Mouse (Mus musculus) heart, embryonic 16.5 days (tissue): ENCODE results near the gene Khdc1c. TPM values are rescaled to one million over a fixed set of nuclear protein-coding genes. Genes with fewer than 3 reads are reported as not detected.

Experiments used
- ATAC-seq: fragments of 200-750 bp; cut with Nextera tagmentation; replicated peaks from 2 replicates; pipeline ENCODE4 v1.8.0; 2017; ENCODE audit warnings: moderate number of reproducible peaks; ENCODE audit not compliant: insufficient read depth, low FRiP score; ENCODE audit errors: extremely low read depth
- H3K27ac ChIP-seq: fragments of 300-500 bp; sonication (generic); 2 replicates; pipeline ENCODE4 v1.5.1; 2014; ENCODE audit warnings: mild to moderate bottlenecking, low read length, control low read depth, moderate library complexity
- H3K27me3 ChIP-seq: fragments of 300-500 bp; sonication (generic); 2 replicates; pipeline ENCODE4 v1.6.1; 2014; ENCODE audit warnings: low read length, mixed read lengths; ENCODE audit not compliant: control insufficient read depth, insufficient read depth
- H3K36me3 ChIP-seq: fragments of 300-500 bp; sonication (generic); 2 replicates; pipeline ENCODE4 v1.6.1; 2014; ENCODE audit not compliant: control insufficient read depth, insufficient read depth
- H3K4me1 ChIP-seq: fragments of 300-500 bp; sonication (generic); 2 replicates; pipeline ENCODE4 v1.6.1; 2014; ENCODE audit warnings: low read length, mixed read lengths; ENCODE audit not compliant: control insufficient read depth, insufficient read depth
- H3K4me2 ChIP-seq: fragments of 300-500 bp; sonication (generic); 2 replicates; pipeline ENCODE4 v1.6.1; 2014; ENCODE audit warnings: low read depth, mild to moderate bottlenecking, control low read depth, low read length
- H3K4me3 ChIP-seq: fragments of 300-500 bp; sonication (generic); 2 replicates; pipeline ENCODE4 v1.5.1; 2014; ENCODE audit warnings: mild to moderate bottlenecking, control low read depth, low read length
- H3K9ac ChIP-seq: fragments of 300-500 bp; sonication (generic); 2 replicates; pipeline ENCODE4 v1.6.1; 2014; ENCODE audit warnings: low read length, control low read depth
- H3K9me3 ChIP-seq: fragments of 300-500 bp; sonication (generic); replicated peaks from 2 replicates; pipeline ENCODE4 v1.6.1; 2016; ENCODE audit warnings: low read length; ENCODE audit not compliant: control insufficient read depth
- WGBS: fragments of 180-500 bp; shearing (Covaris S2); extraction: QIAGEN DNeasy Blood & Tissue Kit; methylation state at CpG from one replicate; pipeline ENCODE4 v1.1.7; 2014; 5-methylcytosine and 5-hydroxymethylcytosine counted together
- polyA plus RNA-seq: library from polyadenylated mRNA; unstranded; fragments of >200 nt; fragmentation: Nextera tagmentation; extraction: Ambion mirVana; gene quantifications from 2 replicates; pipeline ENCODE4 v1.2.1, GENCODE M21; 2015

Khdc1c gene
- polyA plus RNA-seq, 1 experiment from 2014 or later = not detected

DNA sequence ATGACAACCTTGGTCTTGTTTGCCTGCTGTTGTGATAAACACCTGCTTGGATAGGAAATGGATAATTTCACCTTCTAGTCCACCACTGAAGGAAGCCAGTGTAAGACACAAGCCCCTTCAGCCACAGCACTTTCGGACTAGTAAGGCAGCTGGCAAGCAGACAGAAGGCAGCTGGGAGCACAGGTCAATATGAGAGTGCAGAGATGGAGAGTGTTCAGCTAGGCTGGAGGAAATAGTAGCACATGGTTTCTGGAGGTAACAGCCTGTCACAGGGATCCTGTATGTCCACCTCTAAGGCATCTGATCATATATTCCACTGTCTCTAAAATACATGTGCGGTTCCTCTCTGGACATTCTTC, 44.0 kb downstream of the Khdc1c start:
- Histone ChIP-seq H3K4me2 (no peak overlapping the region), H3K27me3 (no peaks in the 10 kb centered on the region), H3K4me1 (peaks cover 2% of the 10 kb centered on the region; the same call in 1 of the 2 replicates), H3K4me3 (no peak overlapping the region), H3K9me3 (no peaks in the 10 kb centered on the region), H3K27ac (no peak overlapping the region), H3K9ac (no peak overlapping the region), H3K36me3 (no peaks in the 10 kb centered on the region)
- no peak for ATAC-seq
- WGBS = 83% methylated on average over 2 of the region's 2 CpGs

DNA sequence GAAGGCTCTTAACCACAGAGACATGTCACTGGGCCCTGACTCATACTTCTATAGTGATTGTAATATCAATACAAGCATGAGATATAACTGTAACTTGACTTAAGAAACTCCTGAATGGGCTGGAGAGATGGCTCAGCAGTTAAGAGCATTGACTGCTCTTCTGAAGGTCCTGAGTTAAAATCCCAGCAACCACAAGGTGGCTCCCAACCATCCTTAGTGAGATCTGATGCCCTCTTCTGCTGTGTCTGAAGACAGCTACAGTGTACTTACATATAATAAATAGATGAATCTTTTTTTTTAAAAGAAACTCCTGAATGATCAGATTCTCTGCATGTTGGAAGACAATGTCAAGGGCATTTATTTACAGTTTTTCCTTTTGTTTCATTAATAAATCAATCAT, 51.2 kb downstream of the Khdc1c start:
- Histone ChIP-seq H3K4me1 (no peaks in the 10 kb centered on the region), H3K36me3 (no peaks in the 10 kb centered on the region), H3K9ac (no peak overlapping the region), H3K27me3 (no peaks in the 10 kb centered on the region), H3K4me3 (no peak overlapping the region), H3K4me2 (no peak overlapping the region), H3K27ac (no peak overlapping the region), H3K9me3 (no peaks in the 10 kb centered on the region)
- no peak for ATAC-seq

Other genes starting within 250 kb of the Khdc1c start
- 10.3 and 10.4 TPM in 2 replicates for gene Tmem14a, start 149.8 kb upstream of the Khdc1c start, polyA plus RNA-seq
- gene Gsta3, start 127.7 kb upstream of the Khdc1c start, polyA plus RNA-seq = 0.89 and 0.96 TPM in 2 replicates
- 0.59 and 1.1 TPM in 2 replicates for gene Khdc1a, start 18.7 kb upstream of the Khdc1c start, polyA plus RNA-seq
- gene Khdc1b, start 15.2 kb downstream of the Khdc1c start, polyA plus RNA-seq = 0.07 TPM in 1 of 2 replicates, not detected in the other